Mouse (Mus musculus) ovary, postnatal 36 days (tissue): ENCODE data around the gene Alyref2.

Experiments
- DNase-seq: peaks from one replicate; pipeline ENCODE4 v3.0.0; 2022; ENCODE audit warnings: low spot score, mixed read lengths

Alyref2 gene

GRCm38 (mm10) chr1:171501016-171501610 lies 2.2 kb upstream of the Alyref2 start:
- DNase-seq = no peak

- DNase-seq = peak; percentile 9
These were observed 1.6 kb upstream of the Alyref2 start for GRCm38 (mm10) chr1:171501636-171502080.

- peak; percentile 27 for DNase-seq
These were observed 659 bp upstream of the Alyref2 start for GRCm38 (mm10) chr1:171502388-171503249.

- DNase-seq = peak; percentile 56
These were observed 464 bp downstream of the Alyref2 start for GRCm38 (mm10) chr1:171503592-171504291.

GRCm38 (mm10) chr1:171504586-171504985 lies 1.3 kb downstream of the Alyref2 start:
- DNase-seq = no peak

- DNase-seq = no peak
These were observed 10.0 kb downstream of the Alyref2 start for GRCm38 (mm10) chr1:171513234-171513633.

GRCm38 (mm10) chr1:171513760-171514159 lies 10.5 kb downstream of the Alyref2 start:
- no peak for DNase-seq

- DNase-seq = no peak
These were observed 11.8 kb downstream of the Alyref2 start for GRCm38 (mm10) chr1:171515039-171515438.

- no peak for DNase-seq
These were observed 12.3 kb downstream of the Alyref2 start for GRCm38 (mm10) chr1:171515557-171515956.

- DNase-seq = no peak
These were observed 28.1 kb downstream of the Alyref2 start for GRCm38 (mm10) chr1:171531367-171531766.

GRCm38 (mm10) chr1:171532830-171533229 lies 29.6 kb downstream of the Alyref2 start:
- no peak for DNase-seq

- DNase-seq = no peak
These were observed 31.3 kb downstream of the Alyref2 start for GRCm38 (mm10) chr1:171534557-171534956.

- DNase-seq = no peak
These were observed 31.9 kb downstream of the Alyref2 start, which contains the start of gene Itln1 for GRCm38 (mm10) chr1:171535194-171535593. Gene Itln1, minus strand, starts transcription at chr1:171535294.

- DNase-seq = no peak
These were observed 37.4 kb downstream of the Alyref2 start for GRCm38 (mm10) chr1:171540694-171541093.

- no peak for DNase-seq
These were observed 48.0 kb downstream of the Alyref2 start for GRCm38 (mm10) chr1:171551326-171551725.

GRCm38 (mm10) chr1:171552230-171552629 lies 49.0 kb downstream of the Alyref2 start:
- DNase-seq = no peak

- DNase-seq = no peak
These were observed 50.4 kb downstream of the Alyref2 start for GRCm38 (mm10) chr1:171553359-171554341.
